Mouse (Mus musculus) lung, postnatal 0 days (tissue): ENCODE measurements around the gene Sgk2. TPM values are rescaled to one million over a fixed set of nuclear protein-coding genes. Genes with fewer than 3 reads are reported as not detected.
A peak's percentile ranks its signal among the peaks of the same experiment; 100 is the strongest.
"Not testable (repeated sequence)": the region's sequence is repeated elsewhere in the genome, so short reads cannot be mapped to it uniquely, and the experiment has no call there.

Experiments
- ATAC-seq: fragments of 200-750 bp; cut with Nextera tagmentation; 2 replicates; pipeline ENCODE4 v1.8.0; 2017; ENCODE audit warnings: moderate library complexity
- DNase-seq: peaks from one replicate; pipeline ENCODE4 v3.0.0-alpha.2; 2016; ENCODE audit warnings: low spot score
- H3K27ac ChIP-seq: fragments of 300-500 bp; sonication (generic); 2 replicates; pipeline ENCODE4 v1.5.1; 2014; ENCODE audit warnings: antibody characterized with exemption, mild to moderate bottlenecking, low read length, mixed read lengths
- H3K27me3 ChIP-seq: fragments of 300-500 bp; sonication (generic); replicated peaks from 2 replicates; pipeline ENCODE4 v1.6.1; 2014; ENCODE audit warnings: low read length, mixed read lengths; ENCODE audit not compliant: insufficient read depth
- H3K36me3 ChIP-seq: fragments of 300-500 bp; sonication (generic); 2 replicates; pipeline ENCODE4 v1.6.1; 2014; ENCODE audit warnings: low read length, mixed read lengths; ENCODE audit not compliant: insufficient read depth
- H3K4me1 ChIP-seq: fragments of 300-500 bp; sonication (generic); 2 replicates; pipeline ENCODE4 v1.6.1; 2014; ENCODE audit warnings: antibody characterized with exemption, low read depth, low read length, mixed read lengths; ENCODE audit not compliant: insufficient read depth
- H3K4me2 ChIP-seq: fragments of 300-500 bp; sonication (generic); replicated peaks from 2 replicates; pipeline ENCODE4 v1.6.1; 2014; ENCODE audit warnings: low read depth, mild to moderate bottlenecking, low read length, moderate library complexity, mixed read lengths
- H3K4me3 ChIP-seq: fragments of 300-500 bp; sonication (generic); 2 replicates; pipeline ENCODE4 v1.5.1; 2014; ENCODE audit warnings: low read depth, low read length
- H3K9ac ChIP-seq: fragments of 300-500 bp; sonication (generic); replicated peaks from 2 replicates; pipeline ENCODE4 v1.6.1; 2014; ENCODE audit warnings: low read depth, mild to moderate bottlenecking
- H3K9me3 ChIP-seq: fragments of 300-500 bp; sonication (generic); 2 replicates; pipeline ENCODE4 v1.6.1; 2016; ENCODE audit warnings: low read length, mixed read lengths
- CTCF ChIP-seq: IDR thresholded peaks from 2 replicates; pipeline ENCODE4 v1.5.1; 2016; ENCODE audit warnings: antibody characterized with exemption, mild to moderate bottlenecking
- EP300 ChIP-seq: IDR thresholded peaks from 2 replicates; pipeline ENCODE4 v1.6.1; 2016; ENCODE audit warnings: antibody characterized with exemption, mild to moderate bottlenecking, control low read depth
- WGBS: fragments of 180-500 bp; shearing (Covaris S2); extraction: QIAGEN DNeasy Blood & Tissue Kit; methylation state at CpG from one replicate; pipeline ENCODE4 v1.1.7; 2014; 5-methylcytosine and 5-hydroxymethylcytosine counted together
- polyA plus RNA-seq: library from polyadenylated mRNA; unstranded; fragments of >200 nt; fragmentation: Nextera tagmentation; extraction: Ambion mirVana; gene quantifications from 2 replicates; pipeline ENCODE4 v1.2.1, GENCODE M21; 2015

Sgk2 gene
- polyA plus RNA-seq, 1 experiment from 2014 or later, result 0.08 TPM

- ATAC-seq (no peak), DNase-seq (no peak)
These were observed 65.0 kb downstream of the Sgk2 start for GRCm38 (mm10) chr2:163052101-163052500.

DNA sequence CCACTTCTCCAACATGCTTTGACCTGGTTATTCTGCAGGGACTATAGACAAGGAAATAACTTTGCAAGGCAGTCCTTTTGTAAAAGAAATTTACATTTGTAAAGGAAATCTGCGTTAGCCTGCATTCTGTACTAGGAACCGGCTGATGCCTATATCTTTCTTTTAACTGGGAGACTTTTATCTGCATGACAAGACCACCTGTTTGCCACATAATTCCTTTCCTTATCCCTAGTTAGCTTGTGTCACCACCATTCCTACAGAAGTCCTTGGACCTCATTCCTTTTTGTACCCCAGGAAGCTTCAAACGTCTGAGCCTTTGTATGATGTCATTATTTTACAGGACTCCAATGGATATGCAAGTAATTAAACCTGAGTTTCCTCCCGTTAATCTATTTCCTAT, 65.7 kb downstream of the Sgk2 start:
- Histone ChIP-seq H3K4me1 (peaks cover 13% of the 10 kb centered on the region), H3K27me3 (no peaks in the 10 kb centered on the region), H3K27ac (no peak overlapping the region), H3K4me3 (no peak overlapping the region), H3K36me3 (no peaks in the 10 kb centered on the region), H3K9me3 (no peaks in the 10 kb centered on the region), H3K4me2 (no peak overlapping the region), H3K9ac (no peak overlapping the region)
- ATAC-seq (no peak), DNase-seq (no peak)
- 73% methylated on average over 4 of the region's 4 CpGs for WGBS
- no peak for TF ChIP-seq CTCF
- no peak for TF ChIP-seq EP300

More at GRCm38 (mm10) chr2:163052101-163052500, 65.0 kb downstream of the Sgk2 start:
- H3K4me2 ChIP-seq, result no peak overlapping the region
- H3K27me3 ChIP-seq, result no peaks in the 10 kb centered on the region
- no peaks in the 10 kb centered on the region for H3K9me3 ChIP-seq
- WGBS, result 50% methylated on average over 4 of the region's 4 CpGs
- no peak overlapping the region for H3K27ac ChIP-seq
- H3K36me3 ChIP-seq, result no peaks in the 10 kb centered on the region; the same call in 1 of the 2 replicates
- peaks cover 13% of the 10 kb centered on the region for H3K4me1 ChIP-seq
- H3K4me3 ChIP-seq, result no peak overlapping the region
- TF ChIP-seq EP300 (no peak), CTCF (no peak)
- H3K9ac ChIP-seq, result no peak overlapping the region

GRCm38 (mm10) chr2:163054335-163054840, 67.3 kb downstream of the Sgk2 start, which contains the start of gene Mybl2:
Gene Mybl2, plus strand, starts transcription at chr2:163054687.
- Histone ChIP-seq H3K9ac (peak within 1 kb of the TSS; percentile 26; the same call in 1 of the 2 replicates), H3K36me3 (no peaks in the 10 kb centered on the region), H3K4me3 (peak within 1 kb of the TSS; percentile 56), H3K4me1 (peaks cover 13% of the 10 kb centered on the region), H3K27me3 (no peaks in the 10 kb centered on the region), H3K9me3 (no peaks in the 10 kb centered on the region), H3K4me2 (peak within 1 kb of the TSS; percentile 100), H3K27ac (no peak within 1 kb of the TSS)
- no peak for TF ChIP-seq EP300
- no peak for TF ChIP-seq CTCF
- ATAC-seq (peak; percentile 100), DNase-seq (peak; percentile 98)
- WGBS, result 2% methylated on average over 42 of the region's 48 CpGs

GRCm38 (mm10) chr2:163054891-163055494, 67.9 kb downstream of the Sgk2 start:
- no peaks in the 10 kb centered on the region for H3K27me3 ChIP-seq
- H3K4me2 ChIP-seq, result peak overlapping the region; percentile 100
- H3K4me3 ChIP-seq, result peak overlapping the region; percentile 56
- no peak overlapping the region for H3K27ac ChIP-seq
- TF ChIP-seq CTCF (no peak), EP300 (no peak)
- H3K36me3 ChIP-seq, result no peaks in the 10 kb centered on the region
- DNase-seq (no peak), ATAC-seq (no peak)
- peaks cover 13% of the 10 kb centered on the region for H3K4me1 ChIP-seq
- peak overlapping the region; percentile 26; the same call in 1 of the 2 replicates for H3K9ac ChIP-seq
- 1% methylated on average over 33 of the region's 38 CpGs for WGBS
- H3K9me3 ChIP-seq, result no peaks in the 10 kb centered on the region

GRCm38 (mm10) chr2:163055715-163056114, 68.6 kb downstream of the Sgk2 start:
- no peak for ATAC-seq
- Histone ChIP-seq H3K36me3 (no peaks in the 10 kb centered on the region), H3K9ac (no peak overlapping the region), H3K27ac (no peak overlapping the region), H3K9me3 (no peaks in the 10 kb centered on the region), H3K4me2 (no peak overlapping the region), H3K4me3 (no peak overlapping the region), H3K4me1 (peaks cover 13% of the 10 kb centered on the region), H3K27me3 (no peaks in the 10 kb centered on the region)
- TF ChIP-seq EP300 (no peak), CTCF (no peak)
- 11% methylated on average over 5 of the region's 5 CpGs for WGBS
- DNase-seq, result no peak

DNA sequence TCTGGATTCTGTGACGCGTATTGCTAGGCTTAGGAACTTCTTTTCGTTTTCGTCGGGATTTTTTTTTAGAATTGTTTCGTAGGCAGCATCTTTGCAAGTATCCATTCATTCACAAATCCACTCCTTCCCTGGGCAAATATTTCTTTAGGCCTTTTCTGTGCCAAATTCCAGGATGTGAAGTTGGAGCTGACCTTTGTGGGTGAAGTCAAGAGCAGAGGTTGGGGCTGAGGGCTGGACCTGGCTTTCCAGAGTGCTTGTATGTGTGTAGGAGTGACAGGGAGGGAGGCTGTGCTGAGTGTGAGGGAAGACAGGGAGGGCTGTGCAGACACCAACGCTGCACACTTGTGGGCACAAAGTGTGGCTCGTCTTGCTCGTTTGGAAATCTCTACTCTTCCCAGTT, 69.5 kb downstream of the Sgk2 start:
- no peak overlapping the region for H3K9ac ChIP-seq
- no peak overlapping the region; the same call in 1 of the 2 replicates for H3K4me2 ChIP-seq
- H3K36me3 ChIP-seq, result no peaks in the 10 kb centered on the region
- no peaks in the 10 kb centered on the region for H3K27me3 ChIP-seq
- ATAC-seq, result no peak
- no peak overlapping the region for H3K27ac ChIP-seq
- TF ChIP-seq CTCF, result no peak
- TF ChIP-seq EP300, result no peak
- H3K9me3 ChIP-seq, result no peaks in the 10 kb centered on the region
- WGBS, result 51% methylated on average over 9 of the region's 9 CpGs
- H3K4me1 ChIP-seq, result peaks cover 13% of the 10 kb centered on the region
- H3K4me3 ChIP-seq, result no peak overlapping the region
- DNase-seq, result peak; percentile 44

DNA sequence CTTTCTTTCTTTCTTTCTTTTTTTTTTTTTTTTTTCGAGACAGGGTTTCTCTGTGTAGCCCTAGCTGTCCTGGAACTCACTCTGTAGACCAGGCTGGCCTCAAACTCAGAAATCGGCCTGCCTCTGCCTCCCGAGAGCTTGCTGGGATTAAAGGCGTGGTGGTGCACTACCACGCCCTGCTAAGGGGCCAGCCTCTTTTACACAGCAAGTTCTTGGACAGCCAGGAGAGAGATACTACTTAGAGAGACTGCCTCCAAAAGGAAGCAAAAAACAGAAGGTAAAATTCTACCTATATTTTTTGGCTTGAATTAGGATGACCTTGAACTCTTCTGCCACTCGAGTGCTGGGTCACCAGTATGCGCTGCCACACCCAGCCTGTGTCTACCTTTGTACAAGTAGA, 71.9 kb downstream of the Sgk2 start:
- not testable (repeated sequence) for H3K9me3 ChIP-seq, DNase-seq, H3K36me3 ChIP-seq, H3K27ac ChIP-seq, ATAC-seq, H3K27me3 ChIP-seq, H3K4me3 ChIP-seq, H3K9ac ChIP-seq, H3K4me2 ChIP-seq
- 90% methylated on average over 6 of the region's 7 CpGs for WGBS
- peaks cover 13% of the 10 kb centered on the region for H3K4me1 ChIP-seq
